Mouse (Mus musculus): Measurements from ENCODE around the gene Isoc2a. TPM values are rescaled to one million over a fixed set of nuclear protein-coding genes. Genes with fewer than 3 reads are reported as not detected.

Gene Isoc2a
- total RNA-seq, 1 experiment: 16.1 TPM

DNA sequence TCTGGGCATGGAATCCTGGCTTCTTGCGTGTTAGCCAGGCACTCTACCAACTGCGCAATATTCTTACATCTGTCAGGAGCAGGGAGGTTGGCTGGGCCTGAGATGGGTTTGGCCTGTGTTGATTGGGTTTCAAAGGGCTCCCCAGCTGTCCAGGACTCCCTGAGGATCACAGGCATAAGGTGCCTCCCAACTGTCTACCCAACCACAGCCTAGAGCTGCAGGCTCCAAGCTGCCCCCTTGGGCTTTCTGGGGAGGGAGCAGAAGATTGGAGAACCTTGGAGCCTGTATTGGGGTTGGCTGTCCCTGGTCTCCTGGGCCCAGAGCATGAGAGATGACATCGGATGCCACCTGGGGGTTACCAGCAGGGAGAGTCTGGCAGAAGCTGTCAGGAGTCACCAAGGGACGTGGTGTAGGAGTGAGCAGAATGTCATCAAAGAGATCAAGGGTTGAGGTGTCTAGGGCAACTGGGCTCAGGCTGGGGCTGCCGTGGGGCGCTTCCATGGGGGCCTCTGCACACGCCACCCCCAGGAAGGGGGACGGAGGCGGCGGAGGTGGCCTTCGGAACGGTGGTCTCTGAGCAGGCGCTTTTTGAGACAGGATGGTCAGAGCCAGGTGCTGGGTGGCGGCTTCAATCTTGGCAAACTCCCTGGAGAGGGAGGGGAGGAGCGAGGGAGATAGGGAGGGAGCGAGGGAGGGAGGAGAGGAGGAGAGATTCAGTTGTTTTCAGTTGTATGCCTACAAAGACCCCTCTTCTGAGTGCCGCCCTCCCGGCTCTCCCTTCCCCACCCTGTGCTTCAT is 22.1 kb downstream of the Isoc2a start:
- DNase-seq (ENCODE audit: low read depth, low spot score): no peak
- TF ChIP-seq MAFK (IDR thresholded peaks at IDR 0.05; ENCODE audit: insufficient read depth, low read depth, low read length): no peak
- no peak for TF ChIP-seq ZNF384 (IDR thresholded peaks at IDR 0.05; ENCODE audit: low read depth, low read length)
- no peak for TF ChIP-seq ZC3H11A (IDR thresholded peaks at IDR 0.05; ENCODE audit: borderline replicate concordance, low read depth, low read length)
- no peak for TF ChIP-seq CHD2 (IDR thresholded peaks at IDR 0.05; ENCODE audit: low read depth, low read length)
- TF ChIP-seq HCFC1 (IDR thresholded peaks at IDR 0.05; ENCODE audit: borderline replicate concordance, insufficient read depth, low read length): no peak
- peaks cover 8 to 36% of the 10 kb centered on the region in 2 experiments for H3K4me1 ChIP-seq (ENCODE audit: control insufficient read depth in 2 of 2, insufficient read depth in 2 of 2, low read length in 2 of 2, poor library complexity in 1 of 2)
- H3K9ac ChIP-seq (ENCODE audit: insufficient read depth, low read depth, low read length, poor library complexity, severe bottlenecking): peak overlapping the region; percentile 69
- H3K27ac ChIP-seq (ENCODE audit: insufficient read depth, low read depth, low read length, poor library complexity, severe bottlenecking): peak overlapping the region; percentile 68; the same call in 1 of the 2 replicates
- H3K4me3 ChIP-seq (ENCODE audit: insufficient read depth in 1 of 2, low read depth in 1 of 2, low read length in 2 of 2, poor library complexity in 1 of 2, severe bottlenecking in 1 of 2): peak overlapping the region; percentile 47 to 59
- no peaks in the 10 kb centered on the region for H3K9me3 ChIP-seq (ENCODE audit: control insufficient read depth, insufficient read depth, low read depth, low read length)
- in situ Hi-C loops (cut with MboI; ENCODE audit: low sequenced_read_pairs in 2 of 2, unreplicated experiment in 2 of 2): no loop called here
- peaks cover 3% of the 10 kb centered on the region; the same call in 1 of the 2 replicates for H3K36me3 ChIP-seq (ENCODE audit: control insufficient read depth, insufficient read depth, low read length, poor library complexity, severe bottlenecking)

GRCm38 (mm10) chr7:4899649-4900522 is 22.9 kb downstream of the Isoc2a start:
- Histone ChIP-seq H3K27ac (ENCODE audit: insufficient read depth, low read depth, low read length, poor library complexity, severe bottlenecking) (peak overlapping the region; percentile 80; the same call in 1 of the 2 replicates), H3K9me3 (ENCODE audit: control insufficient read depth, insufficient read depth, low read depth, low read length) (no peaks in the 10 kb centered on the region), H3K4me1 (ENCODE audit: control insufficient read depth in 2 of 2, insufficient read depth in 2 of 2, low read length in 2 of 2, poor library complexity in 1 of 2) (peaks cover 6 to 30% of the 10 kb centered on the region in 2 experiments; a peak in 3 of 4 replicates), H3K36me3 (ENCODE audit: control insufficient read depth, insufficient read depth, low read length, poor library complexity, severe bottlenecking) (0 out of 2 replicates have a peak, but pooled peaks cover 3% of the 10 kb centered on the region), H3K4me3 (ENCODE audit: insufficient read depth in 1 of 2, low read depth in 1 of 2, low read length in 2 of 2, poor library complexity in 1 of 2, severe bottlenecking in 1 of 2) (peak overlapping the region; percentile 47 to 59), H3K9ac (ENCODE audit: insufficient read depth, low read depth, low read length, poor library complexity, severe bottlenecking) (peak overlapping the region; percentile 69; the same call in 1 of the 2 replicates)
- in situ Hi-C loops (cut with MboI; ENCODE audit: low sequenced_read_pairs in 2 of 2, unreplicated experiment in 2 of 2): no loop called here
- no peak for TF ChIP-seq CHD2 (IDR thresholded peaks at IDR 0.05; ENCODE audit: low read depth, low read length)
- TF ChIP-seq ZNF384 (IDR thresholded peaks at IDR 0.05; ENCODE audit: low read depth, low read length): no peak
- no peak for TF ChIP-seq HCFC1 (IDR thresholded peaks at IDR 0.05; ENCODE audit: borderline replicate concordance, insufficient read depth, low read length)
- TF ChIP-seq MAFK (IDR thresholded peaks at IDR 0.05; ENCODE audit: insufficient read depth, low read depth, low read length): no peak
- no peak for TF ChIP-seq ZC3H11A (IDR thresholded peaks at IDR 0.05; ENCODE audit: borderline replicate concordance, low read depth, low read length)
- DNase-seq (ENCODE audit: low read depth, low spot score): no peak

DNA sequence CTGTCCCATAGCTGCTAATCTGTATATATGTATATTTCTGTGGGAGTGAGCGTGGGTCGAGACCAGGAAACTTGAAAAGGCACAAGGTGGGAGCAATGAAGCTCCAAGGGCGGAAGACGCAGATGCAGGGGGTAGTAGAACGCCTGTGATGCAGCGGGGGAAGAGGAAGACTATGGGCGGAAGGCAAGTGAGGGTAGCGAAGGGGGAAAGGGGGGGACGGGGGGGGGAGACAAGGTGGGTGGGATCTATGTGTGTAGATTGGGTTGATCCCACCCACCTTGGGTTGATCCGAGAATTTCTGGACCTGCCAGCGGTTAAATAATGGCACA is 23.5 kb downstream of the Isoc2a start:
- Histone ChIP-seq H3K36me3 (ENCODE audit: control insufficient read depth, insufficient read depth, low read length, poor library complexity, severe bottlenecking) (0 out of 2 replicates have a peak, but pooled peaks cover 3% of the 10 kb centered on the region), H3K9me3 (ENCODE audit: control insufficient read depth, insufficient read depth, low read depth, low read length) (no peaks in the 10 kb centered on the region), H3K9ac (ENCODE audit: insufficient read depth, low read depth, low read length, poor library complexity, severe bottlenecking) (peak overlapping the region; percentile 28; the same call in 1 of the 2 replicates), H3K4me1 (ENCODE audit: control insufficient read depth in 2 of 2, insufficient read depth in 2 of 2, low read length in 2 of 2, poor library complexity in 1 of 2) (peaks cover 6 to 27% of the 10 kb centered on the region in 2 experiments; a peak in 3 of 4 replicates), H3K4me3 (ENCODE audit: insufficient read depth in 1 of 2, low read depth in 1 of 2, low read length in 2 of 2, poor library complexity in 1 of 2, severe bottlenecking in 1 of 2) (peak overlapping the region; percentile 8 to 59; a peak in 2 of 4 replicates), H3K27ac (ENCODE audit: insufficient read depth, low read depth, low read length, poor library complexity, severe bottlenecking) (peak overlapping the region; percentile 80; the same call in 1 of the 2 replicates)
- in situ Hi-C loops (cut with MboI; ENCODE audit: low sequenced_read_pairs in 2 of 2, unreplicated experiment in 2 of 2): no loop called here
- no peak for TF ChIP-seq MAFK (IDR thresholded peaks at IDR 0.05; ENCODE audit: insufficient read depth, low read depth, low read length)
- TF ChIP-seq ZC3H11A (IDR thresholded peaks at IDR 0.05; ENCODE audit: borderline replicate concordance, low read depth, low read length): no peak
- no peak for TF ChIP-seq HCFC1 (IDR thresholded peaks at IDR 0.05; ENCODE audit: borderline replicate concordance, insufficient read depth, low read length)
- no peak for TF ChIP-seq CHD2 (IDR thresholded peaks at IDR 0.05; ENCODE audit: low read depth, low read length)
- no peak for TF ChIP-seq ZNF384 (IDR thresholded peaks at IDR 0.05; ENCODE audit: low read depth, low read length)
- no peak for DNase-seq (ENCODE audit: low read depth, low spot score)

DNA sequence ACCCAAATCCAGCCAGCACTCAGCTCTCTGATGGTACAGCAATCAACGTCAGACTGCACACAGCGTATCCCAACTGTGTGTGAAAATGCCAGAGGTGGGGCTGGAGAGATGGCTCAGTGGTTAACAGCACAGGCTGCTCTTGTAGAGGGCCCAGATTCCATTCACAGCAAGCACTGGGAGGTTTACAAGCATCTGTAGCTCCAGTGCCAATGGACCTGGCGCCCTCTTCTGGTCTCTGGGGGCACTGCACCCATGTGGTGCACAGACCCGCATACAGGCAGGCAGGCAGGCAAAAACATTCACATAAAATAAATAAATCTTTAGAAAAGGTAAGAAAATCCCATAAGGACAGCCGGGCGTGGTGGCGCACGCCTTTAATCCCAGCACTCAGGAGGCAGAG is 24.2 kb downstream of the Isoc2a start:
- Histone ChIP-seq H3K9me3 (ENCODE audit: control insufficient read depth, insufficient read depth, low read depth, low read length) (no peaks in the 10 kb centered on the region), H3K36me3 (ENCODE audit: control insufficient read depth, insufficient read depth, low read length, poor library complexity, severe bottlenecking) (0 out of 2 replicates have a peak, but pooled peaks cover 5% of the 10 kb centered on the region), H3K9ac (ENCODE audit: insufficient read depth, low read depth, low read length, poor library complexity, severe bottlenecking) (no peak overlapping the region), H3K27ac (ENCODE audit: insufficient read depth, low read depth, low read length, poor library complexity, severe bottlenecking) (peak overlapping the region; percentile 80), H3K4me1 (ENCODE audit: control insufficient read depth in 2 of 2, insufficient read depth in 2 of 2, low read length in 2 of 2, poor library complexity in 1 of 2) (peaks cover 6 to 20% of the 10 kb centered on the region in 2 experiments; a peak in 3 of 4 replicates), H3K4me3 (ENCODE audit: insufficient read depth in 1 of 2, low read depth in 1 of 2, low read length in 2 of 2, poor library complexity in 1 of 2, severe bottlenecking in 1 of 2) (no peak overlapping the region)
- DNase-seq (ENCODE audit: low read depth, low spot score): peak; percentile 88
- in situ Hi-C loops (cut with MboI; ENCODE audit: low sequenced_read_pairs in 2 of 2, unreplicated experiment in 2 of 2): no loop called here
- no peak for TF ChIP-seq MAFK (IDR thresholded peaks at IDR 0.05; ENCODE audit: insufficient read depth, low read depth, low read length)
- 0 out of 2 replicates have a peak, but pooled peaks have one; percentile 48 for TF ChIP-seq HCFC1 (IDR thresholded peaks at IDR 0.05; ENCODE audit: borderline replicate concordance, insufficient read depth, low read length)
- TF ChIP-seq ZC3H11A (IDR thresholded peaks at IDR 0.05; ENCODE audit: borderline replicate concordance, low read depth, low read length): peak; percentile 92

Measured in ES-E14 (cell line).